Mouse (Mus musculus) liver, embryonic 16.5 days (tissue): ENCODE data around the gene Tspan18. TPM values are rescaled to one million over a fixed set of nuclear protein-coding genes. Genes with fewer than 3 reads are reported as not detected.

Experiments used
- ATAC-seq: fragments of 200-750 bp; cut with Nextera tagmentation; 2 replicates; pipeline ENCODE4 v1.8.0; 2017; ENCODE audit warnings: low read depth, mild to moderate bottlenecking, moderate number of reproducible peaks, moderate library complexity
- H3K27ac ChIP-seq: fragments of 300-500 bp; sonication (generic); 2 replicates; pipeline ENCODE4 v1.5.1; 2014; ENCODE audit warnings: mild to moderate bottlenecking, low read length
- H3K27me3 ChIP-seq: fragments of 300-500 bp; sonication (generic); 2 replicates; pipeline ENCODE4 v1.6.1; 2014; ENCODE audit warnings: low read depth, low read length, mixed read lengths; ENCODE audit not compliant: control insufficient read depth, insufficient read depth
- H3K36me3 ChIP-seq: fragments of 300-500 bp; sonication (generic); 2 replicates; pipeline ENCODE4 v1.6.1; 2014; ENCODE audit warnings: mild to moderate bottlenecking; ENCODE audit not compliant: control insufficient read depth, insufficient read depth
- H3K4me1 ChIP-seq: fragments of 300-500 bp; sonication (generic); 2 replicates; pipeline ENCODE4 v1.6.1; 2014; ENCODE audit warnings: low read depth, low read length, mixed read lengths; ENCODE audit not compliant: control insufficient read depth
- H3K4me2 ChIP-seq: fragments of 300-500 bp; sonication (generic); 2 replicates; pipeline ENCODE4 v1.6.1; 2014; ENCODE audit warnings: low read depth, low read length, mixed read lengths
- H3K4me3 ChIP-seq: fragments of 300-500 bp; sonication (generic); 2 replicates; pipeline ENCODE4 v1.5.1; 2014; ENCODE audit warnings: low read depth, mild to moderate bottlenecking, low read length
- H3K9ac ChIP-seq: fragments of 300-500 bp; sonication (generic); 2 replicates; pipeline ENCODE4 v1.6.1; 2014; ENCODE audit warnings: low read depth, low read length
- H3K9me3 ChIP-seq: fragments of 300-500 bp; sonication (generic); replicated peaks from 2 replicates; pipeline ENCODE4 v1.6.1; 2016; ENCODE audit warnings: low read length; ENCODE audit not compliant: control insufficient read depth
- WGBS: fragments of 180-500 bp; shearing (Covaris S2); extraction: QIAGEN DNeasy Blood & Tissue Kit; methylation state at CpG from one replicate; pipeline ENCODE4 v1.1.7; 2014; ENCODE audit not compliant: insufficient replicate concordance; 5-methylcytosine and 5-hydroxymethylcytosine counted together
- polyA plus RNA-seq: library from polyadenylated mRNA; unstranded; fragments of >200 nt; fragmentation: Nextera tagmentation; extraction: Ambion mirVana; gene quantifications from 2 replicates; pipeline ENCODE4 v1.2.1, GENCODE M21; 2015

Tspan18 gene
- polyA plus RNA-seq, 1 experiment from 2014 or later: 2.0 TPM

- no peak for ATAC-seq
- no peak overlapping the region for H3K9ac ChIP-seq
- H3K4me3 ChIP-seq: no peak overlapping the region
- H3K4me2 ChIP-seq: no peak overlapping the region
- no peaks in the 10 kb centered on the region for H3K36me3 ChIP-seq
- H3K27me3 ChIP-seq: no peaks in the 10 kb centered on the region
- H3K9me3 ChIP-seq: no peaks in the 10 kb centered on the region
- WGBS: 69% methylated on average over 14 of the region's 14 CpGs
- no peak overlapping the region for H3K27ac ChIP-seq
- no peaks in the 10 kb centered on the region for H3K4me1 ChIP-seq
These were observed 24.4 kb downstream of the Tspan18 start for GRCm38 (mm10) chr2:93309724-93310413.

DNA sequence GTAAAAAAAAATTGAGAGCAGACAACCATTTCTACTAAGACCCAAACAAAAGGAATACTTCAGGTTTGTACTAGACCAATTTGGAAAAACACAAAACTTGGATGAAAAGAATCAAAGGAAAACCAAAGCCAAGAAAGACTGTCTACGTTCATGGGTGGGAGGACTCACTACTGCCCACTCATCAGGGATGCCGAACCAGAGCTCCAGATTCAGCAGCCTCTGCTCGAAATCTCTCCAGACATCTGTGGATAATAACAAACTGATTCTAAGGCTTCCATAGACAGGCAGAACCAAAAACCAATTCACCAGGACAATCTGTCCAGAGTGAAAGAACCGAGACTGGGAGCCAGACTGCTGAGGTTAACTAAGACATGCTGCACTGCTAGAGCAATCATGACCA is 27.4 kb downstream of the Tspan18 start:
- H3K27me3 ChIP-seq: no peaks in the 10 kb centered on the region
- H3K9ac ChIP-seq: no peak overlapping the region
- no peak overlapping the region for H3K4me2 ChIP-seq
- ATAC-seq: no peak
- H3K36me3 ChIP-seq: no peaks in the 10 kb centered on the region
- no peak overlapping the region for H3K4me3 ChIP-seq
- no peaks in the 10 kb centered on the region for H3K4me1 ChIP-seq
- no peak overlapping the region for H3K27ac ChIP-seq
- WGBS: 57% methylated on average over 4 of the region's 4 CpGs
- H3K9me3 ChIP-seq: no peaks in the 10 kb centered on the region

- H3K27ac ChIP-seq: no peak overlapping the region
- no peak for ATAC-seq
- H3K27me3 ChIP-seq: no peaks in the 10 kb centered on the region
- no peak overlapping the region for H3K9ac ChIP-seq
- no peak overlapping the region for H3K4me2 ChIP-seq
- H3K36me3 ChIP-seq: no peaks in the 10 kb centered on the region
- no peaks in the 10 kb centered on the region for H3K4me1 ChIP-seq
- no peaks in the 10 kb centered on the region for H3K9me3 ChIP-seq
- 58% methylated on average over 4 of the region's 4 CpGs for WGBS
- no peak overlapping the region for H3K4me3 ChIP-seq
These were observed 30.1 kb downstream of the Tspan18 start for GRCm38 (mm10) chr2:93304273-93304634.

DNA sequence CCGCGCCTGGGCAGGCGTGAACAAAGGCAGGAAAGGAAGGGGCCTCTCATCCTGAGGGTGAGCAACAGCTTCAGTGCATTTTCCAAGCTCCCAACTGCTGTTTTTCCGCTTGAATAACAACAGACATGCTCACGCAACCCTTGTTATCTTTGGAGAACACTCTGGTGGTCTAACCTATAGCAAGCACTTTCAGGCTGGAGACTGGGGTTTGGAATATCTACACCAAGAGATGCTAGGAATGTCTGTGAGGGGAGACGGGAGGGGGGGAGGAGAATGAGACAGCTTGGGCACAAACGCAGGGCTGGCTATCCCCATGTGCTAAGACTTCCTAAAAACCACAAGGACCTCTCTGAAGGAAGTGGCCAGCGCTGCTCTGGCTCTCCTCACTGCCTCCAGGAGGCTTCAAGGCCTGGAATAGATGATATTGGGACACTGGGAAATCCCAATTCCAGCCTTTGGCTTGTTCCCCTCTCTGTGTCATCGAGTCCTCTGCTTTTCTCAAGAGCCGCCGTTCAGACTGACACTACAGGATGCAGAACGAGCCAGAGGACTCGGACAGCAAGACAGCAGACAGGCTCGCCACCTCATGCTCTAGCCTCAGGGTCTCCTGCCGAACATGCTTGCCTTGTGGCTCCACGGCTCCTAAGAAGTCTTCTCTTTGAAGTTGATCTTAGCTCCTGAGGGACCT is 30.6 kb downstream of the Tspan18 start:
- Histone ChIP-seq H3K36me3 (no peaks in the 10 kb centered on the region), H3K4me3 (no peak overlapping the region), H3K27ac (no peak overlapping the region), H3K4me1 (no peaks in the 10 kb centered on the region), H3K27me3 (no peaks in the 10 kb centered on the region), H3K4me2 (no peak overlapping the region), H3K9me3 (no peaks in the 10 kb centered on the region), H3K9ac (no peak overlapping the region)
- ATAC-seq: no peak; the same call in 1 of the 2 replicates
- WGBS: 31% methylated on average over 16 of the region's 16 CpGs

DNA sequence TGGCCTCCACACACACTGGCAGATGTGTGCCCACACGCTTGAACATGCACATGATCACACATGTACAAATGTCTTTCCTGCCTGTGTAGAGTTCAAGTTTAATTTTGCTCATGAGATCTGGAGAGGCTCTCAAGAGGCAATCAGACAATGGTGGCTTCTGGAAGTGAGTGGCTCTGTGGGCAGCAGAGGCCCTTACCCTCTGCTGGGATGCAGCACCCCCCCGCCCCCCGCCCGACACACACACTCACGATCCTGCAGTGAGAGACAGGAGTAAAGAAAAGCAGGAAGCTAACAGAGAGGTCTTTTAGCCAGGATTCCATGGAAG is 31.1 kb downstream of the Tspan18 start:
- ATAC-seq: no peak
- Histone ChIP-seq H3K9ac (no peak overlapping the region), H3K9me3 (no peaks in the 10 kb centered on the region), H3K36me3 (no peaks in the 10 kb centered on the region), H3K27me3 (no peaks in the 10 kb centered on the region), H3K4me1 (no peaks in the 10 kb centered on the region), H3K4me3 (no peak overlapping the region), H3K4me2 (no peak overlapping the region), H3K27ac (no peak overlapping the region)
- 56% methylated on average over 5 of the region's 5 CpGs for WGBS

GRCm38 (mm10) chr2:93297656-93298055 is 36.6 kb downstream of the Tspan18 start:
- no peaks in the 10 kb centered on the region for H3K4me1 ChIP-seq
- H3K4me2 ChIP-seq: no peak overlapping the region
- no peaks in the 10 kb centered on the region for H3K27me3 ChIP-seq
- WGBS: 46% methylated on average over 3 of the region's 3 CpGs
- no peak overlapping the region for H3K9ac ChIP-seq
- H3K9me3 ChIP-seq: no peaks in the 10 kb centered on the region
- no peaks in the 10 kb centered on the region for H3K36me3 ChIP-seq
- ATAC-seq: no peak
- no peak overlapping the region for H3K27ac ChIP-seq
- H3K4me3 ChIP-seq: no peak overlapping the region

DNA sequence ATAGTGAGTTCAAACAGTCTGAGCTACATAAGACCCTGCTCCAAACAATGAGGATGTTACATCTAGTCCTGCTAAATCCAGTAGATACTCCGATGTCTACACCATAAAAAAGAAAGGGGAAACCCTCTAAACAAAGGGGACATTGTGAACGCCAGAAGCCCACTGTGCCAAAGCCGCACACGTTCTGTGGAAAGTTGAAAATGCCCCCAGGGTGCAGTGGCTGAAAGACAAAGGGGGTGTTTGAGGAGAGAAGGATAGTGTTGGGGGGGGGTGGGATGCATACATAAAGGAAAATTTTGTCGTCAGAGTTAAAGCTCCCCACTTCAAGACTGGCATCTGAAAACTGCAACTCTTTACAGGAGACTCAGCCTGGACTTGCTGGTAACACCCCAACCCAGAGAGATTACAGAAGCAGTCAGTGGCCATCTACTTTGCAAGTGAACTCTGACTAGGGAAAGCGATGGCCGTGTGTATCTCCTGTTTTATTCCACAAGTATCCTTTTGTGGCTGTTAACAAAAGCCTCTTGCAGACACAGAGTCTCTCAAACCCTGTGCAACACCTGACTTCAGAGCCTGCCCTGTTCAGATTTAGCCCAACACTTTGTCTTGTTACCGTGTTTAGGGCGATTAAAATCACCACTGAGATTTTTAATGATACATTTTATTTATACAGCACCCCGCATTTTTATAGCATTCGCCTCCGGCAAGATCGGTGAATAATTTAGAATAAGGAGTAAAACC is 42.9 kb downstream of the Tspan18 start:
- H3K4me2 ChIP-seq: no peak overlapping the region
- no peaks in the 10 kb centered on the region for H3K36me3 ChIP-seq
- no peaks in the 10 kb centered on the region for H3K27me3 ChIP-seq
- H3K27ac ChIP-seq: no peak overlapping the region
- no peaks in the 10 kb centered on the region; the same call in 1 of the 2 replicates for H3K4me1 ChIP-seq
- no peak for ATAC-seq
- no peak overlapping the region for H3K4me3 ChIP-seq
- WGBS: 64% methylated on average over 13 of the region's 13 CpGs
- no peak overlapping the region for H3K9ac ChIP-seq
- H3K9me3 ChIP-seq: no peaks in the 10 kb centered on the region

- WGBS: 54% methylated on average over 7 of the region's 7 CpGs
- H3K9ac ChIP-seq: no peak overlapping the region
- ATAC-seq: no peak
These were observed 43.8 kb downstream of the Tspan18 start for GRCm38 (mm10) chr2:93290345-93291118.

More at GRCm38 (mm10) chr2:93290345-93291118, 43.8 kb downstream of the Tspan18 start:
- Histone ChIP-seq H3K9me3 (no peaks in the 10 kb centered on the region), H3K4me2 (no peak overlapping the region), H3K4me1 (no peaks in the 10 kb centered on the region; the same call in 1 of the 2 replicates), H3K36me3 (no peaks in the 10 kb centered on the region), H3K4me3 (no peak overlapping the region), H3K27me3 (no peaks in the 10 kb centered on the region), H3K27ac (no peak overlapping the region)
